Mouse (Mus musculus): Measurements from ENCODE around the gene Rfx2. TPM values are rescaled to one million over a fixed set of nuclear protein-coding genes. Genes with fewer than 3 reads are reported as not detected.

The Rfx2 gene
- polyA plus RNA-seq, 1 experiment from 2014 or later, result 4.8 TPM

GRCm38 (mm10) chr17:56843678-56844077 lies 12.9 kb upstream of the Rfx2 start:
- no peak overlapping the region for H3K4me2 ChIP-seq
- ATAC-seq (ENCODE audit: low FRiP score), result no peak
- H3K4me1 ChIP-seq (ENCODE audit: control insufficient read depth, insufficient read depth, low read length), result no peaks in the 10 kb centered on the region
- no peak overlapping the region for H3K4me3 ChIP-seq (ENCODE audit: low read depth, low read length)
- no peaks in the 10 kb centered on the region for H3K9me3 ChIP-seq (ENCODE audit: control insufficient read depth, low read length)
- H3K27ac ChIP-seq (ENCODE audit: low read depth, low read length), result no peak overlapping the region
- DNase-seq (ENCODE audit: low spot score, missing footprints), result no peak
- WGBS, result 85% methylated on average over 5 of the region's 5 CpGs
- H3K9ac ChIP-seq (ENCODE audit: low read length), result no peak overlapping the region
- H3K27me3 ChIP-seq (ENCODE audit: control insufficient read depth, insufficient read depth, low read length), result no peaks in the 10 kb centered on the region
- no peaks in the 10 kb centered on the region for H3K36me3 ChIP-seq (ENCODE audit: control insufficient read depth, insufficient read depth, low read length)

- no peaks in the 10 kb centered on the region for H3K9me3 ChIP-seq (ENCODE audit: control insufficient read depth, low read length)
- H3K36me3 ChIP-seq (ENCODE audit: control insufficient read depth, insufficient read depth, low read length), result no peaks in the 10 kb centered on the region
- no peaks in the 10 kb centered on the region for H3K27me3 ChIP-seq (ENCODE audit: control insufficient read depth, insufficient read depth, low read length)
- no peak for DNase-seq (ENCODE audit: low spot score, missing footprints)
- no peak overlapping the region for H3K4me2 ChIP-seq
- no peak overlapping the region for H3K9ac ChIP-seq (ENCODE audit: low read length)
- no peak overlapping the region for H3K27ac ChIP-seq (ENCODE audit: low read depth, low read length)
- no peak overlapping the region for H3K4me3 ChIP-seq (ENCODE audit: low read depth, low read length)
- H3K4me1 ChIP-seq (ENCODE audit: control insufficient read depth, insufficient read depth, low read length), result no peaks in the 10 kb centered on the region
- 84% methylated on average over 5 of the region's 5 CpGs for WGBS
- ATAC-seq (ENCODE audit: low FRiP score), result no peak
These were observed 11.4 kb upstream of the Rfx2 start for GRCm38 (mm10) chr17:56842173-56842572.

DNA sequence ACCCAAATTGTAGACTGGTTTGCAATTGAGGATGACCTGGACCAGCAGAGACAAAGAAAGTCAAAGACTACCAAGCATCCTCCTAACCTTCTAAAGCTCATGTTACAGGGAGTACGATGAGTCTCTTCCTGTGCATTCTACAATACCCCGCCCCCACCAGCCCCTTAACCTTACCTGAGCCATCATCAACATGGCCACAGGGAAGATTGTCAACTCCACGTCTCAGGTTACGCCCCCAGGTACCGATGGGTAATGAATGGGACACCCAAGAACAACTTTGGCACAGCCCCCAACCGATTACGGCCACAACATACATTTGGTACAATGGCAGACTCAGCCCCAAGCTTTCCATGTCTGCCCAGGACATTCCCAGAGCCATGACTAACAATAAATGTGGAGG lies 9.7 kb upstream of the Rfx2 start:
- DNase-seq (ENCODE audit: low spot score, missing footprints), result no peak
- WGBS, result 82% methylated on average over 7 of the region's 7 CpGs

DNA sequence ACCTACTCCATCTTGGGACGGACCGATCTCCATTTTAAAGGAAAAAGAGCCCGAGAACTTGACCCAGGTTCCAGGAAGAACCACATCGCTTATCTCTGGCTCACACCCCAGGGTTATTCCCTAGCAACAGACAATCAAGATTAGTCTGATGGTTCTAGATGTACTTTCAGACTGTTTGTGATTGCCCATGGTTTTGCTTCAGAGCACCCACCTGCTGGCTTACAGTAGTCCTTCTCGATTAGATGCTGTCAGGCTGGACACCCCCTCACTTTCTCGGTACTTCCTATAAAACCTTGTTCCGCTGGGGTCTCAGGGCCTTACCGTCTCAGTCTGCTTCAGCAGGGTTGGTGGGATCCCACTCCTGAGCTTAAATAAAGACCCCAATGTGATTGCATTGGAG lies 5.5 kb upstream of the Rfx2 start:
- 91% methylated on average over 8 of the region's 8 CpGs for WGBS
- H3K4me2 ChIP-seq, result no peak overlapping the region

More for the DNA sequence above, 9.7 kb upstream of the Rfx2 start:
- Histone ChIP-seq H3K36me3 (ENCODE audit: control insufficient read depth, insufficient read depth, low read length) (no peaks in the 10 kb centered on the region), H3K27ac (ENCODE audit: low read depth, low read length) (no peak overlapping the region), H3K4me3 (ENCODE audit: low read depth, low read length) (no peak overlapping the region), H3K27me3 (ENCODE audit: control insufficient read depth, insufficient read depth, low read length) (no peaks in the 10 kb centered on the region), H3K4me1 (ENCODE audit: control insufficient read depth, insufficient read depth, low read length) (no peaks in the 10 kb centered on the region), H3K4me2 (no peak overlapping the region), H3K9me3 (ENCODE audit: control insufficient read depth, low read length) (no peaks in the 10 kb centered on the region), H3K9ac (ENCODE audit: low read length) (no peak overlapping the region)
- no peak for ATAC-seq (ENCODE audit: low FRiP score)

GRCm38 (mm10) chr17:56833381-56833780 lies 2.6 kb upstream of the Rfx2 start:
- no peak for ATAC-seq (ENCODE audit: low FRiP score)
- peaks cover 13% of the 10 kb centered on the region for H3K4me1 ChIP-seq (ENCODE audit: control insufficient read depth, insufficient read depth, low read length)
- 95% methylated on average over 1 of the region's 1 CpGs for WGBS

More for the DNA sequence above, 5.5 kb upstream of the Rfx2 start:
- Histone ChIP-seq H3K9me3 (ENCODE audit: control insufficient read depth, low read length) (no peaks in the 10 kb centered on the region), H3K4me3 (ENCODE audit: low read depth, low read length) (no peak overlapping the region), H3K27ac (ENCODE audit: low read depth, low read length) (no peak overlapping the region), H3K9ac (ENCODE audit: low read length) (no peak overlapping the region), H3K27me3 (ENCODE audit: control insufficient read depth, insufficient read depth, low read length) (no peaks in the 10 kb centered on the region), H3K36me3 (ENCODE audit: control insufficient read depth, insufficient read depth, low read length) (no peaks in the 10 kb centered on the region), H3K4me1 (ENCODE audit: control insufficient read depth, insufficient read depth, low read length) (no peaks in the 10 kb centered on the region)
- ATAC-seq (ENCODE audit: low FRiP score), result no peak
- DNase-seq (ENCODE audit: low spot score, missing footprints), result peak; percentile 47

DNA sequence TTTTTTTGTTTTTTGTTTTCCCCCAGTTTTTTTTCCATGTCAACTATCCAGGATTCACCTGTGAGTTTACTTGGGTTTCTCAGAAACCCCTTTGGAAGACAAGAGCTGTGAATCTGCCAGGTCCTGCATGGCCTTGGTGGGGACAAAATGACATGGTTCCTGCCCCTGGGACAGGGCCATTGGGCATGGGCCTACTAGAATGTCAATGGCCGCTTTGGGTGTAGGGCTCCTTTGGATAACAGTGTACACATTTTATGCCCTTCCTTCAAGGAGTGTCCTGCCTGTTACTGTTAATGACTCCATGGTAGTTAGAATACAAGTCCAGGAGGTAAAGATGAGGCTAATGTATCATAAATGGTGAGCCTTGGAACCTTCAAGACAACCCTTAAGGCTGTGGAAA lies 2.1 kb upstream of the Rfx2 start:
- Histone ChIP-seq H3K36me3 (ENCODE audit: control insufficient read depth, insufficient read depth, low read length) (no peaks in the 10 kb centered on the region), H3K9ac (ENCODE audit: low read length) (no peak overlapping the region), H3K4me1 (ENCODE audit: control insufficient read depth, insufficient read depth, low read length) (peaks cover 13% of the 10 kb centered on the region), H3K27me3 (ENCODE audit: control insufficient read depth, insufficient read depth, low read length) (peaks cover 2% of the 10 kb centered on the region; the same call in 1 of the 2 replicates), H3K4me3 (ENCODE audit: low read depth, low read length) (no peak overlapping the region), H3K4me2 (no peak overlapping the region), H3K9me3 (ENCODE audit: control insufficient read depth, low read length) (no peaks in the 10 kb centered on the region), H3K27ac (ENCODE audit: low read depth, low read length) (no peak overlapping the region)
- DNase-seq (ENCODE audit: low spot score, missing footprints), result peak; percentile 60
- no peak for ATAC-seq (ENCODE audit: low FRiP score)
- 90% methylated on average over 1 of the region's 1 CpGs for WGBS

More at GRCm38 (mm10) chr17:56833381-56833780, 2.6 kb upstream of the Rfx2 start:
- DNase-seq (ENCODE audit: low spot score, missing footprints), result peak; percentile 8
- no peak overlapping the region for H3K4me3 ChIP-seq (ENCODE audit: low read depth, low read length)
- peaks cover 2% of the 10 kb centered on the region; the same call in 1 of the 2 replicates for H3K27me3 ChIP-seq (ENCODE audit: control insufficient read depth, insufficient read depth, low read length)
- H3K36me3 ChIP-seq (ENCODE audit: control insufficient read depth, insufficient read depth, low read length), result no peaks in the 10 kb centered on the region
- H3K27ac ChIP-seq (ENCODE audit: low read depth, low read length), result no peak overlapping the region
- H3K9ac ChIP-seq (ENCODE audit: low read length), result no peak overlapping the region
- H3K9me3 ChIP-seq (ENCODE audit: control insufficient read depth, low read length), result no peaks in the 10 kb centered on the region
- H3K4me2 ChIP-seq, result no peak overlapping the region

- peak; percentile 99 for ATAC-seq (ENCODE audit: low FRiP score)
- no peaks in the 10 kb centered on the region for H3K36me3 ChIP-seq (ENCODE audit: control insufficient read depth, insufficient read depth, low read length)
- H3K9me3 ChIP-seq (ENCODE audit: control insufficient read depth, low read length), result no peaks in the 10 kb centered on the region
- WGBS, result under 1% methylated on average over 42 of the region's 42 CpGs
- peaks cover 13% of the 10 kb centered on the region for H3K4me1 ChIP-seq (ENCODE audit: control insufficient read depth, insufficient read depth, low read length)
- DNase-seq (ENCODE audit: low spot score, missing footprints), result peak; percentile 99
- peak overlapping the region; percentile 68 for H3K4me3 ChIP-seq (ENCODE audit: low read depth, low read length)
- H3K9ac ChIP-seq (ENCODE audit: low read length), result peak overlapping the region; percentile 73; the same call in 1 of the 2 replicates
- H3K27ac ChIP-seq (ENCODE audit: low read depth, low read length), result no peak overlapping the region
- peak overlapping the region; percentile 71 for H3K4me2 ChIP-seq
- peaks cover 2% of the 10 kb centered on the region; the same call in 1 of the 2 replicates for H3K27me3 ChIP-seq (ENCODE audit: control insufficient read depth, insufficient read depth, low read length)
These were observed 451 bp upstream of the Rfx2 start for GRCm38 (mm10) chr17:56831111-56831816.

GRCm38 (mm10) chr17:56829795-56830194 lies 1.0 kb downstream of the Rfx2 start:
- Histone ChIP-seq H3K27ac (ENCODE audit: low read depth, low read length) (no peak overlapping the region), H3K4me2 (peak overlapping the region; percentile 71), H3K27me3 (ENCODE audit: control insufficient read depth, insufficient read depth, low read length) (peaks cover 2% of the 10 kb centered on the region; the same call in 1 of the 2 replicates), H3K4me1 (ENCODE audit: control insufficient read depth, insufficient read depth, low read length) (peaks cover 13% of the 10 kb centered on the region), H3K36me3 (ENCODE audit: control insufficient read depth, insufficient read depth, low read length) (no peaks in the 10 kb centered on the region), H3K9ac (ENCODE audit: low read length) (peak overlapping the region; percentile 73), H3K9me3 (ENCODE audit: control insufficient read depth, low read length) (no peaks in the 10 kb centered on the region), H3K4me3 (ENCODE audit: low read depth, low read length) (peak overlapping the region; percentile 68)
- WGBS, result under 1% methylated on average over 27 of the region's 27 CpGs
- peak; percentile 95 for DNase-seq (ENCODE audit: low spot score, missing footprints)
- no peak for ATAC-seq (ENCODE audit: low FRiP score)

- H3K9ac ChIP-seq (ENCODE audit: low read length), result peak overlapping the region; percentile 14; the same call in 1 of the 2 replicates
- peaks cover 13% of the 10 kb centered on the region for H3K4me1 ChIP-seq (ENCODE audit: control insufficient read depth, insufficient read depth, low read length)
- ATAC-seq (ENCODE audit: low FRiP score), result no peak
- DNase-seq (ENCODE audit: low spot score, missing footprints), result peak; percentile 81
- H3K9me3 ChIP-seq (ENCODE audit: control insufficient read depth, low read length), result no peaks in the 10 kb centered on the region
- H3K27me3 ChIP-seq (ENCODE audit: control insufficient read depth, insufficient read depth, low read length), result peaks cover 2% of the 10 kb centered on the region; the same call in 1 of the 2 replicates
- H3K4me3 ChIP-seq (ENCODE audit: low read depth, low read length), result peak overlapping the region; percentile 68
- no peaks in the 10 kb centered on the region for H3K36me3 ChIP-seq (ENCODE audit: control insufficient read depth, insufficient read depth, low read length)
- WGBS, result 22% methylated on average over 11 of the region's 11 CpGs
- H3K4me2 ChIP-seq, result peak overlapping the region; percentile 71
- no peak overlapping the region for H3K27ac ChIP-seq (ENCODE audit: low read depth, low read length)
These were observed 1.6 kb downstream of the Rfx2 start for GRCm38 (mm10) chr17:56829171-56829570.

Data from midbrain, embryonic 11.5 days (tissue).